Mouse (Mus musculus) layer of hippocampus, postnatal 36 days (tissue): ENCODE measurements at regions not wholly inside any gene's neighbourhood (a gene's known extent, or its start where the extent isn't known, plus 50 kb on each side); places are given as distances from the start of the nearest gene placed in this dataset.
A peak's percentile ranks its signal among the peaks of the same experiment; 100 is the strongest.

Experiments used
- DNase-seq, 2 experiments: peaks; one replicate each; pipeline ENCODE4 v3.0.0; 2022

DNA sequence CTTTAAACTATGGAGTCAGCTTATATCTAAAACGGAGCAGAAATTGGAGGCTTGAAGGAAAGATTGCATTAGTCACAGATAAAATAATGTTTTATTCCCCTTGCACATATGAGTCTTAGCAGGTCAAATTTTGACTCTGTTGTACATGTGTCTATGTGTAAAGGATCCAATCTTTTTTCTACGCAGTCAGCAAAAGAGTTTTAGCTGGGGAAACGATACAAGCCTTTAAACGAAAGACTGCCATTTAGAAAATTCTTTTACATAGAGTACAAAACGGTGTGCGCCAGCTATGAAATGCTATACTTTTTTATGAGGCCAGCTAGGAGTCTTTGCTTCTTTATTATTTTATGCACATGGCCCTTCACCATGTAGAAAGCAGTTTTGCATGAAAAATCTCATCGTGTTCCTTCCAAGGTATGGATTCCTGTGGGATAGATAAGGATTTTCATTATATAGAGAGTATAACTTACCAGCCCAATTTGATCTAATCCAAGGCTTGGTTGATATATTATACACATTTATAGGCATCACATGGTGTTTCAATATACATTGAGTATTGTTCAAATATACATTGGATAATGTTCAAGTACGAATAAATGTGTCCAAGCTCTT, 116.0 kb upstream of the Thumpd2 start:
- no peak for DNase-seq

DNA sequence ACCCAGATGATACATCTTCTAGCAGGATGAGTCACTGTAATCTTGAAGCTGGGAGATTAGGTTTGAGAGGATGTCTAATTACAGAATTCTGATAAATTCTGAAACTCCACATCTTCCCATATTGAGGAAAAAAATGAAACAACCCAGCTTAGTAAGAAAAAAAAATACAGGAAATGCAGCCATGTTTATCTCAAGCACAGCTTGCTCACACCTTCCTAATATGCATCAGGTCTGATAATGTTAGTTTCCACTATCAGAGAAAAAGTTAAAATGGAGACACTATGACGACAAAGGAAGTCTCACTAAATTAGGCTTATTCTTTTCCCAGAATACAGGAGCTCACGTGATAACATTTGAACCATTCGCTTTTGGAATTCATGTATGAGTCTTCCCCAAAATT, 111.4 kb upstream of the Thumpd2 start:
- no peak for DNase-seq

DNA sequence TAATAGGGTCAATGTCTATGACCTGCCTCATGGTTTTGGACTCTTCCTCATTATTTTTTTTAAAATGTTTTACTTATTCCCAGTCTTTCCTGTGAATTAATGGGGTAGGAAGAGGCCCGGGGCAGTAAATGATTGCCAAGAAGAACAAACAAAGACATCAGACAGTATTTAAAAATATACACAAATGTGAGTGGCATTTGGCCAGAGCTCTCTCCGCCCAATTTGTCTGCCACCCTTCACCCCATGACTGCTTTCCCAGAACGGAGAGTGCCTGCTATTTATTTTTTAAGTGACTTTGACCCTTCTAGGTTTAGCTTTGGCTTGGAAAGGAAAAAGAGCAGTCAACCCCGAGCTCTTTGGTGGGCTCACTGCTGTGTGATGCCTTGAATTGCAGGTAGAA, 111.0 kb upstream of the Thumpd2 start:
- DNase-seq = no peak

DNA sequence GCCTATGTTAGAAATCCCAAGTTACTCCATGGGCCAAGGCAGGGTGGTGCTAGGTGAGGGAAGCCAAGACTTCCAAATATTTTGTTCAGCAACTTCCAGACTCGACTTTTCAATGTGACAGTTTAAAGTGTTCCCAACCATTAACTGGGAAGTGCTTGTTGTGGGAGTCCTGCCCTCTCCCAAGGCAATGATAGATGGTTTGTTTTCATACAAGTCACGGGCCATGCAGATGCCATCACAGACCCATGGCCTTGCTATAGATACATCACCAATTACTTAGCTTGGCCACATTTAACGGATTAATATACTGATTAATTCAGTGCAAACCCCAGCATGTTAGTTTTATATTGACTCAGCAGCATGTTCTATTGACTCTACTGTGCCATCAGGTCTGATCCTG, 108.1 kb upstream of the Thumpd2 start:
- no peak for DNase-seq

DNA sequence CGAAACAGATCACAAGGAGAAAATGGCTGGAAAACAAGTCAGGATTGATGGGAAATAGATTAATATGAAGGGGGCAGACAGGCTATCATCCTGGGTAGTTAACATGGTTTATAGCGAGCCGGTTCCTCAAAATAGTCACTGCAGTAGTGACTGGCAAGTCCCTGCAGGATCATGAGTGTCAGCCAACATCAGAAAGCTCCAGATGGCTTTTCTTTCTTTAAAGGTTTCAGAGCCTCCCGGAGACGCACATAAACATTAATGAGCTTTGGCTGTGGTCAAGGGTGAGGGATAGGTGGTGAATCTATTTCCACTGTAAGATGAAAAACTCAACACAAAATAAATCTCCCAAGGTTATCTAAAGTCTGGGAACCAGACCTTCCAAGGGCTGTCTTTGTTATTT, 104.2 kb upstream of the Thumpd2 start:
- DNase-seq = no peak

DNA sequence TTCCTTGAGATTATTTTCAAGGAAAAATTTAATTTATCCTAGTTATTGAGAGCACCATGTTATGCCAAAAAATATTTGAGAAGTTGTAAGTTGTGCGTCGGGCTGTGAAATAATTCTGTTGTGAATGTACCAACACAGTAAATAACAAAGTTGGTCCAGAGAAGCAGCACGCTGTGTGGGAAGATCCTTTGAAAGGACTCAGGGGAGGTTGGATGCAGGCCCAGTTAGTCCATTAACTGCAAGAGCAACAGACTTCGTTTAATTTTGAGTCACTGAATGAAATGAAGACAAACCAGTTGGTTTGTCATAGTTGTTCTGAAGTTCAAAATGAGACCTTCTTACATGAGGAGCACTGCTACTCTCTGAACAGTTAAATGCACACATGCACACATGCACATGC, 85.8 kb upstream of the Thumpd2 start:
- peak; percentile 11 to 33 for DNase-seq

DNA sequence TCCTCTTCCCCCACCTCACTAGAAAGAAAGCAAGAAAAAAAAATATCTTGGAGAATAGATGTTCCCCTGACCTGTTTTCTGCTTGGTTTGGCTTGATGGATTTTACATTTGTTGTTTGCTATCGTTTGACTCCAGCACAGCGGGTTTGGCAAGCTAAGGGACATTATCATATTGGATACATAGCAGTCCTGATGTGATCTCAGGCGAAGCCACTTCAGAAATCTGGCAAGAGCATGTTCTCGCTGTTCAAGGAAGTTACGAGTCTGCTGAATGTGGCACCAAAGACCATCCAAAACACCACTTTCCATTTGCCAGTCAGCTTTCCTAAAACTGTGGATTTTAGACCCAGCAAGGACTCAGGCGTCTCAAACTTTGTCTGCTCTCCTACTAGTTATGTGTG, 69.8 kb upstream of the Thumpd2 start:
- DNase-seq = no peak

DNA sequence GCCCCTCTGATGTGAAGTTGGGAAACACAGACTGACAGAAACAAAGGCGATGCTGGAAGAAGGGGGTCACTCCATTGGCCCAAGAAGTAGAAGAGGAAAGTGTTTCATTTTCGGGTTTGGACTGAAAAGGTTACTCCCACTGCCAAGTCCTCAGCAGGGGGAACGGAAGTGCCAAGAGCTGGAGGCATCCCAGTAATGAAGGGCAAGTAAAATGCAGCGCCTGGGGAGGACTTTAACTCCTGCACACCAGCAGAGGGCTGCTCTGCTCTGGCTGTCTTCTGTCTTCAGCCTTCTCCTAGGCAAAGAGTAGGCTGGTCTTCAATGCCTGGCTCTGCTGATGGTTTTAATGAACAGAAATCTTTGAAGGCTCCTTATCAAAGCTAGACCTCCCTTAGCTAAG, 68.3 kb upstream of the Thumpd2 start:
- peak; percentile 20 to 23 for DNase-seq
